Mouse (Mus musculus) neural tube, embryonic 13.5 days (tissue): ENCODE measurements at regions not wholly inside any gene's neighbourhood (a gene's known extent, or its start where the extent isn't known, plus 50 kb on each side); places are given as distances from the start of the nearest gene placed in this dataset.

Experiments used
- ATAC-seq: fragments of 200-750 bp; cut with Nextera tagmentation; 2 replicates; pipeline ENCODE4 v1.8.0; 2017; ENCODE audit warnings: low read depth, mild to moderate bottlenecking, moderate TSS enrichment, moderate library complexity
- H3K27ac ChIP-seq: fragments of 300-500 bp; sonication (generic); replicated peaks from 2 replicates; pipeline ENCODE4 v1.5.1; 2015; ENCODE audit warnings: moderate library complexity, mild to moderate bottlenecking, inconsistent platforms
- H3K27me3 ChIP-seq: fragments of 300-500 bp; sonication (generic); 2 replicates; pipeline ENCODE4 v1.6.1; 2015; ENCODE audit warnings: mild to moderate bottlenecking, inconsistent platforms
- H3K36me3 ChIP-seq: fragments of 300-500 bp; sonication (generic); 2 replicates; pipeline ENCODE4 v1.6.1; 2015; ENCODE audit warnings: mild to moderate bottlenecking, inconsistent platforms
- H3K4me1 ChIP-seq: fragments of 300-500 bp; sonication (generic); replicated peaks from 2 replicates; pipeline ENCODE4 v1.6.1; 2015; ENCODE audit warnings: inconsistent platforms
- H3K4me2 ChIP-seq: fragments of 300-500 bp; sonication (generic); 2 replicates; pipeline ENCODE4 v1.6.1; 2015; ENCODE audit warnings: inconsistent platforms, mild to moderate bottlenecking, moderate library complexity
- H3K4me3 ChIP-seq: fragments of 300-500 bp; sonication (generic); 2 replicates; pipeline ENCODE4 v1.5.1; 2015; ENCODE audit warnings: mild to moderate bottlenecking, inconsistent platforms
- H3K9ac ChIP-seq: fragments of 300-500 bp; sonication (generic); 2 replicates; pipeline ENCODE4 v1.6.1; 2015; ENCODE audit warnings: moderate library complexity, mild to moderate bottlenecking, inconsistent platforms
- H3K9me3 ChIP-seq: fragments of 300-500 bp; sonication (generic); 2 replicates; pipeline ENCODE4 v1.6.1; 2016; ENCODE audit warnings: inconsistent platforms
- WGBS: fragments of 180-500 bp; shearing (Covaris S2); methylation state at CpG from one replicate; pipeline ENCODE4 v1.1.7; 2015; 5-methylcytosine and 5-hydroxymethylcytosine counted together

DNA sequence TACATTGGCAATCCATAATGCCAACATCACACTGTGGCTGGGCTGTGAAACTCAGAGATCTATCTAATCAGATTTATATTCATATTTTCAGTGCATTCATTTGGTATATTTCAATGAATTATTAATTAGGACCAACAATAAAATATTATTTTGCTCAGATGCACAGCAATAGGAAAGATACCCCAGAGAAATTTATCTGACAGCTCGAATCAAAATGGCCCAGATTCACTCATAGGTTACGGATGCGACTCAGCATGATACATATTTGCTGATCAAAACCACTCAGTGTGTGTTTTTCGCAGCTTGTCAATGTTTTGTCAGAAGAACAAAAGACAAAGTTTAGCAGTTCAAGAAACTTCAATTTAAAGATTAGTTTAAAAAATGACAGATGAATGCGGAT lies 1060.6 kb upstream of the Adgrl2 start:
- Histone ChIP-seq H3K4me3 (no peak overlapping the region), H3K4me2 (no peak overlapping the region), H3K36me3 (no peaks in the 10 kb centered on the region), H3K27me3 (no peaks in the 10 kb centered on the region), H3K9me3 (no peaks in the 10 kb centered on the region), H3K9ac (no peak overlapping the region), H3K27ac (no peak overlapping the region), H3K4me1 (no peaks in the 10 kb centered on the region; the same call in 1 of the 2 replicates)
- ATAC-seq = no peak
- WGBS = 81% methylated on average over 5 of the region's 5 CpGs

DNA sequence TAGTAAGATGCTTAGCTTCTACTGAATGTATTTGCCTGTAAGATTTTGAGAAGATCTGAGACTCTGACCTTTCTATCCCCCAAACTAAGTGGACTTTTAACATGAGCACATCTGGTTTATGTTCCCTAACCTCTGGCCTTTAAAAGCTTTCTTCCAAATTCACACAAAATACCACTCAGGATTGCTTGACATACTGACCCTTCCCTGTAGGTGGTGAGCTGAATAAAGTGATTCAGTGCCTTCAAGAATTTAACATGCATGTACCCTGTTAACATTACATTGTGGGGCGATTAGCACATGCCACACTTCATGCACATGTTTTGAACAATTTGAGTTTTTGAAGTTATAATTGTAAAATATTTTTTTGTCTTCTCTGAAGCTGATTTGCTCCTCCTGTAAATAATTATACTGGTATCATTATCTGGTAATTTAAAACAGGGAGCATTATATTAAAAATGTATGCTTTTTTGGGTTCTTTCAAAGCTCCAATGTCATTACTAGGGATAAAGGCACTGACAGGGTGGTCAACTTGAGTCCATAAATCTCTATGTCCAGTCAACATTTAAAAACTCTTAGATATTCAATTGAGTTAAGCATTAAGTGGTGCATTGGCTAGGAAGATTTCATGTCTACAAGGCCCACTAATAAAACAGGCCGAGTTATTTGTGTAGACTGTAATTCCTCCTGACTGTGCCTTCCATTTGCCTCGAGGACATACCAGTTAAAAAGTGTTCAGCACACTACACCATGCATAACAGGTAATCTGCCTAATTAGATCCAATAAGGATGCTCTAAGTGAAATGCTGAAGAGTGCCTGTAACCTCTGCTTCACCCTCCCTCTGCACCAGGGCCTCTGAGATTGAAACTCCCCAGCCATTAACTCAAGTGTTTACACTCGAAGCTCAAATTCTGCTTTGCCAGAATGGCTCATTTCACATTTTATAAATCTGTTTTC lies 1059.8 kb upstream of the Adgrl2 start:
- H3K27ac ChIP-seq = no peak overlapping the region
- no peak overlapping the region for H3K4me3 ChIP-seq
- H3K36me3 ChIP-seq = no peaks in the 10 kb centered on the region
- 55% methylated on average over 4 of the region's 4 CpGs for WGBS
- H3K9me3 ChIP-seq = no peaks in the 10 kb centered on the region
- ATAC-seq = peak; percentile 77
- no peak overlapping the region for H3K4me2 ChIP-seq
- H3K27me3 ChIP-seq = no peaks in the 10 kb centered on the region
- H3K4me1 ChIP-seq = no peaks in the 10 kb centered on the region; the same call in 1 of the 2 replicates
- H3K9ac ChIP-seq = no peak overlapping the region
